Mouse (Mus musculus): Measurements from ENCODE around the gene Nat8f7. TPM values are rescaled to one million over a fixed set of nuclear protein-coding genes. Genes with fewer than 3 reads are reported as not detected.
"Not testable (repeated sequence)": the region's sequence is repeated elsewhere in the genome, so short reads cannot be mapped to it uniquely, and the experiment has no call there.

The Nat8f7 gene
- polyA plus RNA-seq (2016; fragmentation: Nextera tagmentation; extraction: Ambion mirVana): not detected in 2 replicates

DNA sequence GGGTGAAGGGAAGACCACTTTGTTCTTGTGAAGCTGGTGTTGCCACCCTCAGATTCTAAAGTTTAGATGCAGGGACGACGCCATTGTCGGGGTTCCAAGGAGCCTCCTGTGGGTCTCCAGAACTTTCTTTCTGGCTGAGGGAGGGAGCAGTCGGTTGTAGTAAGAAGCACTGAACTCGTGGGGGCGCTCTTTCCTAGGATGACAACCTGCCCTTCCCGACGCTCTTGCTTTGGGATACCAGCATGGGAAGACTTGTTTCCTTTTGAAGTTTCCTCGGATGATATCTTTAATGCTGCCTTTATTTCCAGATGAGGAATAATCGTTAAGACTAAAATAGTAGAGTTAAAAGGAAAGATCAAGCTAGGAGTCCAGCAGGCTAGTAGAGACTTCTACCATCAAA is at the start of gene Nat8f7:
TSS of gene Nat8f7 (minus strand) at position 101 of the 400 bp plus-strand sequence.
- not testable (repeated sequence) for H3K9ac ChIP-seq (replicated peaks); H3K4me2 ChIP-seq (replicated peaks); H3K27ac ChIP-seq (replicated peaks); H3K36me3 ChIP-seq; H3K4me3 ChIP-seq; ATAC-seq (ENCODE audit: low FRiP score, low read depth); H3K4me1 ChIP-seq; H3K9me3 ChIP-seq; H3K27me3 ChIP-seq
- WGBS: 80% methylated on average over 10 of the region's 10 CpGs

DNA sequence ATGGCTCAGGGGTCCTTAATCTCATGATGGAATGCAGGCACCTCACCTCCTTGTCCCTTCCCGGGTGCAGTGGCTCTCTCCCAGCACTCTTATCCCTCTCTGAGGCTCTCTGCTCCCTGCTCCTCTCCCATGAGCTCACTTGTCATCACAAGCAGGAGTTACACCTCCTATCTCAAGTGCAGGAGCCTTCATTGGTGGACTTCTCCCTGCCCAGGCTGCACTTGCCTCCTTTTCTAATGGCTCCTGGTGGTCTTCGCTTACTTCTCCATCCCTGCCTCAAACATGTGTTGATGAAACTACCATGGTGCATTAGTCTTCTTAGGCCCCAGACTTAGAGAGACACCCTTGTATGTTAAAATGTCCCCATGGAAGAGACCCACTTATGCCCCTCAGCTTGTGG is 49.7 kb upstream of the Nat8f7 start:
- not testable (repeated sequence) for H3K27ac ChIP-seq (replicated peaks); H3K36me3 ChIP-seq; H3K9ac ChIP-seq (replicated peaks); H3K27me3 ChIP-seq; H3K9me3 ChIP-seq; H3K4me3 ChIP-seq; ATAC-seq (ENCODE audit: low FRiP score, low read depth); H3K4me1 ChIP-seq; H3K4me2 ChIP-seq (replicated peaks)
- WGBS: 86% methylated on average over 1 of the region's 2 CpGs

DNA sequence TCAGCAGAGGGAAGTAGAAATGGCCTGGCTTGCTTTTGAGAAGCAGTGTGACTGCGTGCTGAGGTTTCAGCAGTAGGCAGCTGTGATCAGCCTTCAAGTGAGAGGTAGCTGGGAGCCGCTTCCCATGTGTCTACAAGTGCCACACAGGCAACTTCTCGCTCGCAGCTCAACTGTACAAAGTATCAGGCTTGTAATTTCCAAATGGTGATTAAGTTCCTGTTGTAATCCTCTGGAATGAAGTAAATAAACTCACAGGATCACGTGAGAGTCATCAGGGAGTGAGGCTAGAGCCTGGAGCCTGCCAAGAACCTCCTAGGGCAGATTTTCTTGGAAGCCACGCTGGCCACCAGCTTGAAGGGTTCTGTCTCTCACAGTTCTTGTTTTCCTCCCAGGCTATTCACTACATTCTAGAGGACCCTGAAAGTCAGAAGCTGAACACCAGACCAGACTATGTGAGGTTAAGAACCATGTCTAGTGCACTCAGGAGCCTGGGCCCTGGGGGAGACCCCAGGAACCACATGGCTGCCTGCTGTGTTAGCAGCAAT is 42.8 kb upstream of the Nat8f7 start:
- H3K4me3 ChIP-seq; H3K4me1 ChIP-seq; ATAC-seq (ENCODE audit: low FRiP score, low read depth); H3K36me3 ChIP-seq; H3K9me3 ChIP-seq; H3K27me3 ChIP-seq; H3K9ac ChIP-seq (replicated peaks); H3K4me2 ChIP-seq (replicated peaks); H3K27ac ChIP-seq (replicated peaks): not testable (repeated sequence)
- 77% methylated on average over 3 of the region's 6 CpGs for whole genome bisulfite sequencing

DNA sequence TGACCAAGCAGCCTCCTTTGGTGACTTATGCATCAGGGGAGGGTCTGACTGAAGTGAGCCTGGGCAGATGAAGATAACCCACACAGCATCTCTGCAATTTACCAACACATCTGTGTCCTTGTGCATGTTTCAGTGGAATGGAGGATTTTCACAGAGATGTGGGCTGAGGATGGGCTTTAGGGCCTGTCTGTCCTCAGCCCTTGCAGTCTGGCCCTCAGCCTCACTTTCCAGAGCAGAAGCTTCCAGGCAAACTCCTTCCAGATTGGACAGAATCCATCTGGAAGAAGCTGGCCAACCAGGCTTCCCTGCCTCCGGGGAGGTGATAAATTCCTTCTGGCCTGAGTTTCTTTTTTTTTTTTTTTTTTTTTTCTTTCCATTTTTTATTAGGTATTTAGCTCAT is 3.4 kb downstream of the Nat8f7 start:
- H3K9ac ChIP-seq (replicated peaks); H3K36me3 ChIP-seq; H3K27me3 ChIP-seq; H3K4me3 ChIP-seq; H3K9me3 ChIP-seq; H3K4me1 ChIP-seq; H3K27ac ChIP-seq (replicated peaks); H3K4me2 ChIP-seq (replicated peaks); ATAC-seq (ENCODE audit: low FRiP score, low read depth): not testable (repeated sequence)
- 88% methylated on average over 1 of the region's 1 CpGs for WGBS

DNA sequence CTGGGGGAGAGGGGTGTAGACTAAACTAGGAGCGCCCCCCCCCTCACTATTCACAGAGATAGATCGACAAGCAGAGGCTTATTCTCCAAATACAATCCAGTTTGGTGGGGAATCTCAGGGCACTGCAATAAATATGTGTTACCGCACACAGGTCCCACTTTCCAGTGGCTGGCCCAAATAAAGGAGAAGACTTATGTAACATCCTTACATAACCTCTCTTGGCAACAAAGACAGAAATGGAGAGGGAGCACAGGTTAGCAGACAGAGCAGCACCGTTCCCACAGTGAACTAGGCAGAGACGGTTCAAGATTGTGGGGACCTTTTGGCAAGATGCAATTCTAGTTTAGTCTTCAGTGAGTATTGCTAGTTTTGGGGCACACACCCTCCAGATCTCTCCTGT is 3.8 kb downstream of the Nat8f7 start:
- not testable (repeated sequence) for ATAC-seq (ENCODE audit: low FRiP score, low read depth); H3K9ac ChIP-seq (replicated peaks); H3K9me3 ChIP-seq; H3K4me3 ChIP-seq; H3K4me1 ChIP-seq; H3K36me3 ChIP-seq; H3K27me3 ChIP-seq; H3K4me2 ChIP-seq (replicated peaks); H3K27ac ChIP-seq (replicated peaks)
- WGBS: 88% methylated on average over 5 of the region's 5 CpGs

DNA sequence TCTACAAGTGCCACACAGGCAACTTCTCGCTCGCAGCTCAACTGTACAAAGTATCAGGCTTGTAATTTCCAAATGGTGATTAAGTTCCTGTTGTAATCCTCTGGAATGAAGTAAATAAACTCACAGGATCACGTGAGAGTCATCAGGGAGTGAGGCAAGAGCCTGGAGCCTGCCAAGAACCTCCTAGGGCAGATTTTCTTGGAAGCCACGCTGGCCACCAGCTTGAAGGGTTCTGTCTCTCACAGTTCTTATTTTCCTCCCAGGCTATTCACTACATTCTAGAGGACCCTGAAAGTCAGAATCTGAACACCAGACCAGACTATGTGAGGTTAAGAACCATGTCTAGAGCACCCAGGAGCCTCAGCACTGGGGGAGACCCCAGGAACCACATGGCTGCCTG is 11.1 kb downstream of the Nat8f7 start:
- not testable (repeated sequence) for H3K27ac ChIP-seq (replicated peaks); H3K4me2 ChIP-seq (replicated peaks); H3K4me3 ChIP-seq; H3K9ac ChIP-seq (replicated peaks); H3K36me3 ChIP-seq; H3K9me3 ChIP-seq; ATAC-seq (ENCODE audit: low FRiP score, low read depth); H3K4me1 ChIP-seq; H3K27me3 ChIP-seq
- 84% methylated on average over 2 of the region's 4 CpGs for WGBS

Small RNA genes lying within 50 kb of the gene (microRNA-seq; reads per million reads assigned to microRNA genes)
- not detected for gene Gm27317

Other genes starting within 250 kb of the Nat8f7 start
- 2.4 and 3.1 TPM in 2 replicates for gene Fbxo41, start 210.2 kb downstream of the Nat8f7 start, polyA plus RNA-seq (2016; fragmentation: Nextera tagmentation; extraction: Ambion mirVana)
- gene Egr4, start 199.6 kb downstream of the Nat8f7 start, polyA plus RNA-seq (2016; fragmentation: Nextera tagmentation; extraction: Ambion mirVana): not detected in 2 replicates
- 10.3 and 11.4 TPM in 2 replicates for gene Alms1, start 125.7 kb downstream of the Nat8f7 start, polyA plus RNA-seq (2016; fragmentation: Nextera tagmentation; extraction: Ambion mirVana)
- 0.18 and 0.29 TPM in 2 replicates for gene Nat8f3, start 52.5 kb upstream of the Nat8f7 start, polyA plus RNA-seq (2016; fragmentation: Nextera tagmentation; extraction: Ambion mirVana)
- gene Nat8f6, start 107.7 kb upstream of the Nat8f7 start, polyA plus RNA-seq (2016; fragmentation: Nextera tagmentation; extraction: Ambion mirVana): not detected in 2 replicates
- not detected in 2 replicates for gene Nat8f5, start 107.8 kb upstream of the Nat8f7 start, polyA plus RNA-seq (2016; fragmentation: Nextera tagmentation; extraction: Ambion mirVana)
- not detected in 2 replicates for gene Nat8, start 118.9 kb upstream of the Nat8f7 start, polyA plus RNA-seq (2016; fragmentation: Nextera tagmentation; extraction: Ambion mirVana)
- gene Nat8f2, start 156.0 kb upstream of the Nat8f7 start, polyA plus RNA-seq (2016; fragmentation: Nextera tagmentation; extraction: Ambion mirVana): not detected in 2 replicates
- 6.6 and 7.2 TPM in 2 replicates for gene Nat8f4, start 191.7 kb upstream of the Nat8f7 start, polyA plus RNA-seq (2016; fragmentation: Nextera tagmentation; extraction: Ambion mirVana)
- gene Tprkb, start 198.7 kb upstream of the Nat8f7 start, polyA plus RNA-seq (2016; fragmentation: Nextera tagmentation; extraction: Ambion mirVana): 35.5 and 41.4 TPM in 2 replicates
- 8.3 and 9.5 TPM in 2 replicates for gene Nat8f1, start 202.5 kb upstream of the Nat8f7 start, polyA plus RNA-seq (2016; fragmentation: Nextera tagmentation; extraction: Ambion mirVana)
- gene Dusp11, start 248.5 kb upstream of the Nat8f7 start, polyA plus RNA-seq (2016; fragmentation: Nextera tagmentation; extraction: Ambion mirVana): 42.7 and 53.7 TPM in 2 replicates

All from midbrain, embryonic 12.5 days (tissue).